Mouse (Mus musculus) CH12.LX (cell line): ENCODE measurements around the gene Slc48a1.
A peak's percentile ranks its signal among the peaks of the same experiment; 100 is the strongest.

ENCODE experiments used
- CHD2 ChIP-seq: IDR thresholded peaks from 2 replicates; pipeline ENCODE4 v1.6.1; 2011; ENCODE audit warnings: low read length, improper control_type of control experiment
- CTCF ChIP-seq, 2 experiments: IDR thresholded peaks in 1 of 2; conservative IDR thresholded peaks in 1 of 2; 2 replicates each; pipeline ENCODE4 v1.5.1; 2011 to 2012; ENCODE audit warnings: low read depth in 2 of 2, low read length in 2 of 2, improper control_type of control experiment in 1 of 2, inconsistent platforms in 1 of 2, mild to moderate bottlenecking in 1 of 2, moderate library complexity in 1 of 2
- POLR2A ChIP-seq: IDR thresholded peaks from 2 replicates; pipeline ENCODE4 v1.6.1; 2011; ENCODE audit warnings: low read depth, mild to moderate bottlenecking, improper control_type of control experiment, low read length
- TBP ChIP-seq: conservative IDR thresholded peaks from 2 replicates; pipeline ENCODE4 v1.6.1; 2011; ENCODE audit warnings: low read depth, low read length, improper control_type of control experiment

DNA sequence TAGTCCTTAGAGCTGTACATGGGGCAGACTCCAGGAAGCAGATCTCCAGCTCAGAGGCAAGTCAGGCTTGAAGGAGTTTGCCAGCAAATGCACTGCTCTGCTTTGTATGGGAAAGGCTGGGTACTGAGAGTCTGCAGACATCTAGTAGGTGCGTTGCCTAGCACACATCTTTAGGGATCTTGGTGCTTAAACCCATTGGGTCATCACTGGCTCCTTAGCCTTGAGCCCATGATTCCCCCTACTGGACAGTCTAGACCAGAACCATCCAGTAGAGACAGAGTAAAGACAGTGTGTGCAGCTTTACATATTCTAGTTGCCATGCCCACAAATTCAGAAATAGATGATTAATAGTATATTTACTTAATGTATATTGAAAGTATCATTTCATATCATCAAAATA, 62.5 kb downstream of the Slc48a1 start:
- no peak for TF ChIP-seq TBP
- no peak for TF ChIP-seq POLR2A
- no peak for TF ChIP-seq CHD2
- peak; percentile 40 to 71; a peak in 3 of 4 replicates for TF ChIP-seq CTCF (conservative IDR thresholded peaks at IDR 0.05 in 1 of 2, IDR thresholded peaks at IDR 0.05 in 1 of 2; ENCODE audit: low read depth in 2 of 2, low read length in 2 of 2)
